Mouse (Mus musculus) heart, embryonic 13.5 days (tissue): ENCODE measurements around the gene Nudt3. TPM values are rescaled to one million over a fixed set of nuclear protein-coding genes. Genes with fewer than 3 reads are reported as not detected.

Source experiments
- ATAC-seq: fragments of 200-750 bp; cut with Nextera tagmentation; 2 replicates; pipeline ENCODE4 v1.8.0; 2017; ENCODE audit warnings: moderate TSS enrichment; ENCODE audit not compliant: insufficient number of reproducible peaks, low FRiP score, low TSS enrichment; ENCODE audit errors: extremely low read depth
- H3K27ac ChIP-seq: fragments of 300-500 bp; sonication (generic); replicated peaks from 2 replicates; pipeline ENCODE4 v1.5.1; 2015; ENCODE audit warnings: moderate library complexity, mild to moderate bottlenecking, inconsistent platforms
- H3K27me3 ChIP-seq: fragments of 300-500 bp; sonication (generic); replicated peaks from 2 replicates; pipeline ENCODE4 v1.6.1; 2015; ENCODE audit warnings: mild to moderate bottlenecking, inconsistent platforms
- H3K36me3 ChIP-seq: fragments of 300-500 bp; sonication (generic); 2 replicates; pipeline ENCODE4 v1.6.1; 2015; ENCODE audit warnings: mild to moderate bottlenecking, inconsistent platforms
- H3K4me1 ChIP-seq: fragments of 300-500 bp; sonication (generic); 2 replicates; pipeline ENCODE4 v1.6.1; 2015; ENCODE audit warnings: inconsistent platforms
- H3K4me2 ChIP-seq: fragments of 300-500 bp; sonication (generic); 2 replicates; pipeline ENCODE4 v1.6.1; 2015; ENCODE audit warnings: inconsistent platforms, mild to moderate bottlenecking, moderate library complexity
- H3K4me3 ChIP-seq: fragments of 300-500 bp; sonication (generic); 2 replicates; pipeline ENCODE4 v1.5.1; 2015; ENCODE audit warnings: moderate library complexity, mild to moderate bottlenecking, inconsistent platforms
- H3K9ac ChIP-seq: fragments of 300-500 bp; sonication (generic); 2 replicates; pipeline ENCODE4 v1.6.1; 2015; ENCODE audit warnings: inconsistent platforms, mild to moderate bottlenecking, moderate library complexity
- H3K9me3 ChIP-seq: fragments of 300-500 bp; sonication (generic); 2 replicates; pipeline ENCODE4 v1.6.1; 2016; ENCODE audit warnings: inconsistent platforms
- WGBS: fragments of 180-500 bp; shearing (Covaris S2); methylation state at CpG from one replicate; pipeline ENCODE4 v1.1.7; 2015; ENCODE audit warnings: mixed read lengths; 5-methylcytosine and 5-hydroxymethylcytosine counted together
- polyA plus RNA-seq: library from polyadenylated mRNA; unstranded; fragments of >200 nt; fragmentation: Nextera tagmentation; extraction: Ambion mirVana; gene quantifications from 2 replicates; pipeline ENCODE4 v1.2.1, GENCODE M21; 2015

Gene Nudt3
- polyA plus RNA-seq, 1 experiment from 2014 or later: 98.8 TPM

- peaks cover 79% of the 10 kb centered on the region for H3K36me3 ChIP-seq
- no peak for ATAC-seq
- H3K4me2 ChIP-seq: no peak overlapping the region
- peaks cover 37% of the 10 kb centered on the region; the same call in 1 of the 2 replicates for H3K4me1 ChIP-seq
- no peak overlapping the region for H3K4me3 ChIP-seq
- 68% methylated on average over 7 of the region's 7 CpGs for WGBS
- no peaks in the 10 kb centered on the region for H3K9me3 ChIP-seq
- H3K27ac ChIP-seq: no peak overlapping the region
- no peaks in the 10 kb centered on the region for H3K27me3 ChIP-seq
- H3K9ac ChIP-seq: no peak overlapping the region
Observed at GRCm38 (mm10) chr17:27576056-27576455, 47.2 kb downstream of the Nudt3 start.

GRCm38 (mm10) chr17:27575116-27575776, 48.0 kb downstream of the Nudt3 start:
- Histone ChIP-seq H3K27ac (0 out of 2 replicates have a peak overlapping the region, but pooled peaks have one; percentile 0), H3K36me3 (peaks cover 71% of the 10 kb centered on the region), H3K4me2 (no peak overlapping the region), H3K4me1 (peaks cover 29% of the 10 kb centered on the region; the same call in 1 of the 2 replicates), H3K27me3 (no peaks in the 10 kb centered on the region), H3K4me3 (no peak overlapping the region), H3K9ac (no peak overlapping the region), H3K9me3 (no peaks in the 10 kb centered on the region)
- WGBS: 77% methylated on average over 10 of the region's 10 CpGs
- no peak for ATAC-seq

- no peak for ATAC-seq
- 83% methylated on average over 16 of the region's 16 CpGs for WGBS
- peaks cover 65% of the 10 kb centered on the region for H3K36me3 ChIP-seq
Observed at GRCm38 (mm10) chr17:27574470-27575115, 48.7 kb downstream of the Nudt3 start.

GRCm38 (mm10) chr17:27573772-27574320, 49.4 kb downstream of the Nudt3 start:
- Histone ChIP-seq H3K4me3 (no peak overlapping the region), H3K27ac (no peak overlapping the region), H3K9me3 (no peaks in the 10 kb centered on the region), H3K36me3 (peaks cover 57% of the 10 kb centered on the region), H3K4me1 (peaks cover 23% of the 10 kb centered on the region; the same call in 1 of the 2 replicates), H3K27me3 (no peaks in the 10 kb centered on the region), H3K4me2 (no peak overlapping the region), H3K9ac (no peak overlapping the region)
- ATAC-seq: no peak
- 69% methylated on average over 10 of the region's 10 CpGs for WGBS

More at GRCm38 (mm10) chr17:27574470-27575115, 48.7 kb downstream of the Nudt3 start:
- Histone ChIP-seq H3K4me3 (no peak overlapping the region), H3K9ac (no peak overlapping the region), H3K9me3 (no peaks in the 10 kb centered on the region), H3K27me3 (no peaks in the 10 kb centered on the region), H3K4me1 (peaks cover 24% of the 10 kb centered on the region; the same call in 1 of the 2 replicates), H3K4me2 (no peak overlapping the region), H3K27ac (0 out of 2 replicates have a peak overlapping the region, but pooled peaks have one; percentile 36)

- Histone ChIP-seq H3K4me1 (peaks cover 34% of the 10 kb centered on the region), H3K27ac (no peak overlapping the region), H3K4me3 (no peak overlapping the region), H3K27me3 (no peaks in the 10 kb centered on the region), H3K9ac (no peak overlapping the region), H3K4me2 (no peak overlapping the region), H3K9me3 (no peaks in the 10 kb centered on the region), H3K36me3 (peaks cover 36% of the 10 kb centered on the region)
- WGBS: 68% methylated on average over 8 of the region's 8 CpGs
- no peak for ATAC-seq
Observed at GRCm38 (mm10) chr17:27571315-27571714, 52.0 kb downstream of the Nudt3 start.

GRCm38 (mm10) chr17:27568228-27568627, 55.1 kb downstream of the Nudt3 start:
- Histone ChIP-seq H3K4me3 (no peak overlapping the region), H3K36me3 (peaks cover 17% of the 10 kb centered on the region), H3K9ac (0 out of 2 replicates have a peak overlapping the region, but pooled peaks have one; percentile 19), H3K27me3 (no peaks in the 10 kb centered on the region), H3K4me1 (peaks cover 35% of the 10 kb centered on the region), H3K27ac (no peak overlapping the region), H3K9me3 (no peaks in the 10 kb centered on the region), H3K4me2 (no peak overlapping the region)
- 87% methylated on average over 5 of the region's 5 CpGs for WGBS
- no peak for ATAC-seq

- no peak overlapping the region for H3K27ac ChIP-seq
- no peak for ATAC-seq
- H3K36me3 ChIP-seq: peaks cover 16% of the 10 kb centered on the region
- H3K4me2 ChIP-seq: peak overlapping the region; percentile 91
- H3K4me1 ChIP-seq: peaks cover 46% of the 10 kb centered on the region
- no peaks in the 10 kb centered on the region for H3K27me3 ChIP-seq
- WGBS: 0% methylated on average over 13 of the region's 13 CpGs
- H3K9me3 ChIP-seq: no peaks in the 10 kb centered on the region
- peak overlapping the region; percentile 81 for H3K9ac ChIP-seq
- H3K4me3 ChIP-seq: peak overlapping the region; percentile 68
Observed at GRCm38 (mm10) chr17:27565942-27566267, 57.4 kb downstream of the Nudt3 start.

GRCm38 (mm10) chr17:27565163-27565941, 57.9 kb downstream of the Nudt3 start, which contains the start of gene AI413582:
Gene AI413582 (minus strand): TSS chr17:27565756.
- H3K27ac ChIP-seq: peak within 1 kb of the TSS; percentile 53; the same call in 1 of the 2 replicates
- peak within 1 kb of the TSS; percentile 91 for H3K4me2 ChIP-seq

GRCm38 (mm10) chr17:27564391-27565162, 58.7 kb downstream of the Nudt3 start:
- H3K4me2 ChIP-seq: peak overlapping the region; percentile 91
- no peak for ATAC-seq
- peak overlapping the region; percentile 84 for H3K9ac ChIP-seq
- no peaks in the 10 kb centered on the region for H3K27me3 ChIP-seq
- peak overlapping the region; percentile 68 for H3K4me3 ChIP-seq
- H3K9me3 ChIP-seq: no peaks in the 10 kb centered on the region
- peak overlapping the region; percentile 53; the same call in 1 of the 2 replicates for H3K27ac ChIP-seq
- WGBS: 11% methylated on average over 20 of the region's 20 CpGs
- H3K4me1 ChIP-seq: peaks cover 47% of the 10 kb centered on the region
- H3K36me3 ChIP-seq: peaks cover 26% of the 10 kb centered on the region

More at GRCm38 (mm10) chr17:27565163-27565941, 57.9 kb downstream of the Nudt3 start, which contains the start of gene AI413582:
- H3K27me3 ChIP-seq: no peaks in the 10 kb centered on the region
- peak within 1 kb of the TSS; percentile 84 for H3K9ac ChIP-seq
- peaks cover 22% of the 10 kb centered on the region for H3K36me3 ChIP-seq
- peak; percentile 82 for ATAC-seq
- under 1% methylated on average over 58 of the region's 58 CpGs for WGBS
- peaks cover 47% of the 10 kb centered on the region for H3K4me1 ChIP-seq
- no peaks in the 10 kb centered on the region for H3K9me3 ChIP-seq
- H3K4me3 ChIP-seq: peak within 1 kb of the TSS; percentile 68

GRCm38 (mm10) chr17:27563771-27564244, 59.5 kb downstream of the Nudt3 start:
- no peak for ATAC-seq
- no peaks in the 10 kb centered on the region for H3K27me3 ChIP-seq
- no peaks in the 10 kb centered on the region for H3K9me3 ChIP-seq
- H3K9ac ChIP-seq: no peak overlapping the region
- H3K4me2 ChIP-seq: peak overlapping the region; percentile 91; the same call in 1 of the 2 replicates
- H3K27ac ChIP-seq: no peak overlapping the region
- peaks cover 26% of the 10 kb centered on the region for H3K36me3 ChIP-seq
- 53% methylated on average over 7 of the region's 7 CpGs for whole genome bisulfite sequencing
- H3K4me1 ChIP-seq: peaks cover 54% of the 10 kb centered on the region
- no peak overlapping the region for H3K4me3 ChIP-seq
